Mouse (Mus musculus): ENCODE measurements around the gene Gh. TPM values are rescaled to one million over a fixed set of nuclear protein-coding genes. Genes with fewer than 3 reads are reported as not detected.
A peak's percentile ranks its signal among the peaks of the same experiment; 100 is the strongest.
"Not testable (repeated sequence)": the region's sequence is repeated elsewhere in the genome, so short reads cannot be mapped to it uniquely, and the experiment has no call there.

Gh gene
- total RNA-seq (2017), result not detected in 2 replicates

DNA sequence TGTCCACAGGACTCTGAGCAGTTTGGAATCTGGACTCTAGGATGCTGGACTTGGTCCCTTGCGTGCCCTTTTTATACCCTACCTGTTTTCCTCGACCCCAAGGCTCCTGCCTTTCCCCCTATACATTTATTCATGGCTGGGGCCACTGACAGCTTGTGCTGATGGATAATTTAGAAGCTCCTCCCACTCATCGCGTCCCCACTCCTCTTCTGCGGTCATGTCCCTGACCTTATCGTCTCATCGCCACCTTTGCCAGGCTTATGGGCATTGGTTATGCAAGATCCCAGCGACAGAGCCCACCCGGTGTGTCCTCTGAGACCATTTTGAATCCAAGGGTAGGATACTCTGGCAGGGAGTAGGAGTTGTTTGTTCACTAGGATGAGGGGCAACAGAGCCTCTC lies at the start of gene Gh:
Gene Gh (minus strand): TSS at position 101 of the 400 bp plus-strand sequence.
- no peak for ATAC-seq (replicated peaks in 1 of 2; ENCODE audit: insufficient read depth in 1 of 2, low FRiP score in 2 of 2, low TSS enrichment in 1 of 2, low read depth in 1 of 2, poor library complexity in 2 of 2, severe bottlenecking in 2 of 2)

DNA sequence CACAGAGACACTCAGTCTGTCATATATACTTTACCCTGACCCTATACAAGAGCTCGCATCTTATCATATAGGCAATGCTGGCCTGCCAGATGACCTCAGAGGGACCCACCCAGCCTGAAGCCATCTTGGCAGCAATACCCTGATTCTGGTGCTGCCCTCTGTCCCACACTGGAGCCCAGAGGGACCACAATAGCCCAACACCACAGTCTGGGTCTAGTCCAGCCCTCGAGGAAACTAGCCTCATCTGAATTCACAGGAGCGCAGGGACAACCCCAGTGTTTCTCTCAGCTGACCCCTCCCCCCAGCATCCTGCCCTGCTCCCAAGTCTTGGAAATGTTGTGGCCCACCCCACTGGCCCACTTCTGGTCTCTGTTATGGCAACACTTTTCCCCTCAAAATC lies 49.6 kb upstream of the Gh start:
- no peak for ATAC-seq (replicated peaks in 1 of 2; ENCODE audit: insufficient read depth in 1 of 2, low FRiP score in 2 of 2, low TSS enrichment in 1 of 2, low read depth in 1 of 2, poor library complexity in 2 of 2, severe bottlenecking in 2 of 2)

DNA sequence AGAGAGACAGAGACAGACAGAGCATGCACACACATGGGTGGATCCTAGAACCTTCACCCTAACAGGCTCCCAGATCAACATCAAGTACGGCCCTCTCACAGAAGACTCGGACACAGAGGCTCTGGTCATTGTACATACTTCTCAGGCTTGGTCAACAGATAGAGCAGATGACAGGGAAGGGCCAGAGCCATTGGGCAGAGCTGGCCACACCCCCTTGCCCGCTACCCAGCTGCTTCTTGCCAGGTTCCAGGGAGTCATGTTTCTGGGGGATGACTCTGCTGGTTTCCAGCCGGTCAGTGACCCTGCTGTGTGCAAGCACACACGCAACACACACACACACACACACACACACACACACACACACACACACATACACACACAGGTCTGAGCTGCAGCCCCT lies 49.2 kb upstream of the Gh start:
- no peak for ATAC-seq (replicated peaks in 1 of 2; ENCODE audit: insufficient read depth in 1 of 2, low FRiP score in 2 of 2, low TSS enrichment in 1 of 2, low read depth in 1 of 2, poor library complexity in 2 of 2, severe bottlenecking in 2 of 2)

DNA sequence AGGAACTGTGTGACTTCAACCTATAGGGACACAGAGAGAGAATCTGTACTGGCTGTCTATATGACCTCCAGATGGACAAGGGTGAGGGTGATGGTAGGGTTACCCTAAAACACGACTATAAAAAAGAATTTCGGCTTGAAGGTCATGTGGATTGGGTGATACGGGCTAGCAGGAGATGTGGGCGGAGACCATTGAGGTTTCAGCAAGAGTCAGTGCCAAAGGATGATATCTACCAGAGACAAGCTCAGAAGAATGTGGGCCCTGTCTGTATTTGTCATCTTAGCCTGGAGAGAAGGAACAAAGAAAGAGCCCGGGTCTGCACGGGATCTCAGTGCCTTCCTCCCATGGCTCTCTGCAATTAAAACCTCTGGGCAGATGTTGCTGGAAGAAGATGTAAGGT lies 48.1 kb upstream of the Gh start:
- ATAC-seq (replicated peaks in 1 of 2; ENCODE audit: insufficient read depth in 1 of 2, low FRiP score in 2 of 2, low TSS enrichment in 1 of 2, low read depth in 1 of 2, poor library complexity in 2 of 2, severe bottlenecking in 2 of 2), result no peak

DNA sequence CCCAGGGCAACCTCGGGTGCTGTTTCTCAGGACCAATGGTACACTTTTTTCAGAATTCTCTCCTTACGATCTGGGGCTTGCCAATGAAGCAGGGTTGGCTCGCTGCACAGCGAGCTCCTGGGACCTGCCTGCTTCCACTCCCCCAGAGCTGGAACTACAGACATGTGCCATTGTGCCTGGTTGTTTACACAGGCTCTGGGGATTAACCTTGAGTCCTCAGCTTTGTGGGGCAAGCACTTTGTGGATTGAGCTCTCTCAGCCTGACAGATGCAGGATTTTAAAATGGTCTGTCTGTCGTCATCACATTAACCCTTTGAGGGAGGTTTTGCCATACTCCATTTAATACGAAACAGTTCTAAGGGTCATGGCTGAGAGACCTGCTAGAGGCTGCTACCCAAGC lies 43.2 kb upstream of the Gh start:
- no peak for ATAC-seq (replicated peaks in 1 of 2; ENCODE audit: insufficient read depth in 1 of 2, low FRiP score in 2 of 2, low TSS enrichment in 1 of 2, low read depth in 1 of 2, poor library complexity in 2 of 2, severe bottlenecking in 2 of 2)

DNA sequence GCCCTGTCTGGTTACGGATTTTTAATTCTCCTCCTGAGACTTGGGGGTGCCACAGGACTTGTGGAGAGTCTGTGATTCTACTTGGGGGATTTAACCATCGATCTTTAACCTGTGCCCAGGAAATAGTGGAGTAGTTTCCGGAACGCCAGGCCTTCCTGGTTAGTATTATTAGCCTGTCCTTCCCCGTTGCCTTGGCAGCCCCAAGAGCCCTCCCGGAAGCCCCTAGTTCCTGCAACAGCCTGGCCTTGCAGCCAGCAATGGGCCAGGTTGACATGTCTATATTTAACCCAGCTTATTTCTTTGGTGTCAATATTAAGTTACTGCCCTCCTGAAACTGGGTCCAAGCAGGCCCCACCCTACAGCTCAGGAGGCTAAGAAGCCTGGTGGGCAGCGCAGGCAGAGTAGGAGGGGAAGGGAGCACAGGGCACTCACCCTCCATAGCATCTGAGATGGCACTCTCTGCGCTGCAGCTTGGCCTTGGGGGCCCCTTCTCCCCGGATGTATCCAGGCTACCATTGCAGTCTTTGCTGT lies 39.4 kb upstream of the Gh start:
- peak; percentile 41 to 54; a peak in 3 of 4 replicates for ATAC-seq (replicated peaks in 1 of 2; ENCODE audit: insufficient read depth in 1 of 2, low FRiP score in 2 of 2, low TSS enrichment in 1 of 2, low read depth in 1 of 2, poor library complexity in 2 of 2, severe bottlenecking in 2 of 2)

DNA sequence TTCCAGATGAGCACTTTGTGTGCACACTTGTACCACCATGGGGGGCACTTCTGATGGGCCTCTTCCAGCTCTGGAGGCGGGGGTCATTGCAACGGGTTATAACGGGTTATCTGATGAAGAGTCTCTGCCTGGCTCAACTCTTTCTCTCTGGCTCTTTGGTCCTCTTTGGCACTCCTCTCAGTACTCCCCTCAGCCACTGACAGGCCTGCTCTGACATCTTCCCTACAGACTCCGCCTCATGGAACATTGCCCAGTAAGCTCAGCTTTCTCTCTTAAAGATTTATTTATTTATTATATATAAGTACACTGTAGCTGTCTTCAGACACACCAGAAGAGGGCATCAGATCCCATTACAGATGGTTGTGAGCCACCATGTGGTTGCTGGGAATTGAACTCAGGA lies 37.7 kb upstream of the Gh start:
- ATAC-seq (replicated peaks in 1 of 2; ENCODE audit: insufficient read depth in 1 of 2, low FRiP score in 2 of 2, low TSS enrichment in 1 of 2, low read depth in 1 of 2, poor library complexity in 2 of 2, severe bottlenecking in 2 of 2), result not testable (repeated sequence)

DNA sequence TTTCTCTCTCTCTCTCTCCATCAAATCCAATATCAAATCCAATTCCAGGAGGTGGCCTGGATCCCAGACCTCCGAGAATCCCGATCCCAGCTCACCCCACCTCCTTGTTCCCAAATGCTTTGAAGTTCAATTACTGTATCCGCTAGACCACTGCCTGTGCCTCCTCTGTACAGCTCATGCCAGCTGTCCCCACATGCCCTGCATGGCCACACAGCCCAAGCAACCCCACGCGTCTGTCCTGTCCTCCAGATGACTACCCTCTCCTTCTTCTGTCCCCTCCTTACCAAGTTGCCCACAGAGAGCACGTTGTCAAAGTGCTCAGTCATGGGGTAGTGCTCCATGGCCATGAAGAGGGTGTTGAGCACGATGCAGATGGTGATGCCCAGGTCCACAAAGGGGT lies 37.2 kb upstream of the Gh start:
- ATAC-seq (replicated peaks in 1 of 2; ENCODE audit: insufficient read depth in 1 of 2, low FRiP score in 2 of 2, low TSS enrichment in 1 of 2, low read depth in 1 of 2, poor library complexity in 2 of 2, severe bottlenecking in 2 of 2), result no peak

DNA sequence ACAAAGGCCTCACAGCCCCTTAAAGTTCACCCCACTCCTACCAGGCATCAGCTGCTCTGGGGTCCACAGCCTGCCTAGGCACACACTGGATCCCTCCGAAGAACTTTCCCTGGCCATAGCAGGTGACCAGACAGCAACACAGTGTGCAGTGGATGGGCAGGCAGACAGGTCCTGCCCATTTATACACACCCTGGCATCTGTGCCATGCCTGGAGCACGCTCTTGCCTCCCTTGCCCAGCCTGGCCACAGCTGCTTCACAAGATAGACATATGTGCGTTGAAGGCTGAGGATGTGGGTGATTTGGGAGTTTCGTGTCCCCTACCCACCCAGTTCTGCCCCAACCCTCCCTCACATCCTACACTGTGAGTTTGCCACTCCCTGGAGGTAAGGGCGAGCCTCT lies 36.4 kb upstream of the Gh start:
- no peak for ATAC-seq (replicated peaks in 1 of 2; ENCODE audit: insufficient read depth in 1 of 2, low FRiP score in 2 of 2, low TSS enrichment in 1 of 2, low read depth in 1 of 2, poor library complexity in 2 of 2, severe bottlenecking in 2 of 2)

DNA sequence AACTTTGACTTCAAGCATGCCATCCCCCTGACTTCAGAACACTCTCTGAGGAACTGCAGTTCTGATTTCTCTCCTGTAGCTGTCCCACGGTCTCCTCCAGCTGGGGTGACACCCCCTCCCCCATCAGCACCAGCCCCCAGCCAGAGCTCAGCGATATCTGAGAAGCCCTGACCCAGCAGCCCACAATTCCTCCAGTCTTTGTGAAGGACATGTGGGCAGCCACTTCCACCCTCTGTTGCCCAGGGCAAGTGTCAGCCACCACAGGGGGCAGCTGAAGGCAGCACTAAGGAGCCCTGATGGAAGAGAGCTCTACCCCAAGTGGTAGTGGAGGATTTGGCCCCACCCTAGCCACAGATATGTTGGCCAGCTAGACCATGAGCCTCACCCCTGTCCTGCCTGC lies 32.4 kb upstream of the Gh start:
- peak; percentile 17 to 34; a peak in 2 of 4 replicates for ATAC-seq (replicated peaks in 1 of 2; ENCODE audit: insufficient read depth in 1 of 2, low FRiP score in 2 of 2, low TSS enrichment in 1 of 2, low read depth in 1 of 2, poor library complexity in 2 of 2, severe bottlenecking in 2 of 2)

DNA sequence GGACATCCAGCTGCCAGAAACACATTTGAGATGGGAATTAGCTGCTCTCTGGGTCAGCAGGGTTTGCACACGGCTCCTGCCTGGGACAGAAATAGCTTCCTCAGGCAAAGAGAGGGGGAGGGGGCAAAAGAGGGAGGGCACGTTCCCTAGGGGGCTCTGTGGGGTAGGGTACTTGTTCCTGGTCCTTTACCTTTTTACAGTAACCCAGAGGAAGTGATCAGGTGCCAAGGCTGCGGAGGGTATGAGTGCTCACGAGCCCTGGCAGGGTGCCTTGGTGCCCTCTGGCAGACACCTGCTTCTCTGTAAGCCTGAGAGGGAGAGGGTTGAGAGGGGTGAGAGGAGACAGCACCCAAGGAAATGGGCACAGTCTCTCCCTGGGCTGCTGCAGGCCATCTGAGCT lies 30.8 kb upstream of the Gh start:
- 0 out of 4 replicates have a peak, but pooled peaks of 1 of the 2 experiments have one; percentile 8 for ATAC-seq (replicated peaks in 1 of 2; ENCODE audit: insufficient read depth in 1 of 2, low FRiP score in 2 of 2, low TSS enrichment in 1 of 2, low read depth in 1 of 2, poor library complexity in 2 of 2, severe bottlenecking in 2 of 2)

DNA sequence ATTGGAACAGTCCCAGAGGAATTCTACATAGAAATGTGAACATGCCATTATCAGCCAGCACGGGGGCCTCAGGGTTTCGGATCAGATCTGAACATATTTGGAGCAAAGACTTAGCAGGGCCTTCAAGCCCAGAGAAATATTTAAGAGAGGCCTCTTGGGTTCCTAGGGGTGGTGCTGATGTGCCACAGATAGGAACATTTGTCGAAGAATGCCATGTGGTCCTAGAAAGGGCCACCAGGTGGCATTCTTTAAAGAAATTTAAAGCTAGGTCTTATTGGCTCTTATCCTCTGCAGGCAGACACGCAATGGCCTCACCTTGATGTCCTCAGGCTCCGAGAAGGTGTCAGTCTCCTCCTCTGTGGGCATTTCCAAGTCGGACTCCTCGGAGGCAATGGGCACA lies 28.0 kb upstream of the Gh start:
- ATAC-seq (replicated peaks in 1 of 2; ENCODE audit: insufficient read depth in 1 of 2, low FRiP score in 2 of 2, low TSS enrichment in 1 of 2, low read depth in 1 of 2, poor library complexity in 2 of 2, severe bottlenecking in 2 of 2), result peak; percentile 65 to 70; a peak in 3 of 4 replicates

DNA sequence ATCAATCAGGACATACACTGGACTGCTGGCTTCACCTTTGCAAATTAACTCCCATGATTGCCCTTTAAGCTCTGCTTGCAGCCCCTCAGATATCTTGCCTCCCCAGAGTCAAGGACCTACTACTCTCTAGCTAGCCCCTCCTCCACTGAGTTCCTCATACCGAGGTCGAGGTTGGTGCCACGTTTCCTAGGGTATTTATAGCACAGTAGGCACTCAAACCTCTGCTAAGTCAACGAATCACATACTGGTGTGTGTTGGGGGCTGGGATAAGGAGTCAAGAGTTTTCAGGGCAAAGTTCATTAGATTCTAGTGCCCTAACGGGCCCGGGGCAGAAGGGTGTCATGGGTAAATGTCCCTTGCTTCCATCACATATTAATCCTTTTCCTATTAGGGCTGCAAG lies 27.5 kb upstream of the Gh start:
- ATAC-seq (replicated peaks in 1 of 2; ENCODE audit: insufficient read depth in 1 of 2, low FRiP score in 2 of 2, low TSS enrichment in 1 of 2, low read depth in 1 of 2, poor library complexity in 2 of 2, severe bottlenecking in 2 of 2), result no peak

DNA sequence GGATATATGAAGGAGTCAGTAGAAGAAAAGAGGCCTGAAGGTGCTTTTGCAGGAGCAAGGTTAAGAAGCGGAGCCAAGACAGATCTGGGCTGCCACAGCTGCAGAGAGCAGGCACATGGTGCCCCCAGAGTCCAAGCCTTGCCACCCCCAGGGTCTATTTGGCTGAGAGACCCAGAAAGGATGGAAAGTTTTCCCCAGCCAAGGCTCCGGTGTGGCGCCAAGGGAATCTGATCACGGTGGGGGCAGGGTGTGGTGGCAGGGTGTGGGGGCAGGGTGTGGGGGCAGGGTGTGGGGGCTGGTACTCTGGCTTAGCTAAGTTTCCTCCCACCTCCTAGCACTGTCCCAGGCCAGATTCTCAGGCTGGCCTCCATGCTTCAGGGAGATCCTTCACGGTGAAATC lies 26.9 kb upstream of the Gh start:
- no peak for ATAC-seq (replicated peaks in 1 of 2; ENCODE audit: insufficient read depth in 1 of 2, low FRiP score in 2 of 2, low TSS enrichment in 1 of 2, low read depth in 1 of 2, poor library complexity in 2 of 2, severe bottlenecking in 2 of 2)

DNA sequence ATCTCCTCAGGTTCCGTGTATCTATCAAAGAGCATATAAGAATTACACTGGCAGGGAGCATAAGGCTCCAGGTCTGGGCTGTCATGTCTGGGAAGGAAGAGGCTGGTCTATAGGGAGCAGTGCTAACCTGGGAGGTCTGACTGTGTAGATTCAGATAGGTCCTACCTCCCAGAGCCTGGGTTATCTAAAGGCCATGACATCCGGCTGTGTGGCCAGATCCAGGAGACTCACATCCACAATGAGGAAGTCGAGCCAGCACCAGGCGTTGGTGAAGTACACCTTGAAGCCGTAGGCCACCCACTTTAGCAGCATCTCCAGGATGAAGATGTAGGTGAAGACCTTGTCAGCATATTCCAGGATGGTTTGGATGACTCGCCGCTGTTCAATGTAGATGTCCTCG lies 24.8 kb upstream of the Gh start:
- no peak for ATAC-seq (replicated peaks in 1 of 2; ENCODE audit: insufficient read depth in 1 of 2, low FRiP score in 2 of 2, low TSS enrichment in 1 of 2, low read depth in 1 of 2, poor library complexity in 2 of 2, severe bottlenecking in 2 of 2)

DNA sequence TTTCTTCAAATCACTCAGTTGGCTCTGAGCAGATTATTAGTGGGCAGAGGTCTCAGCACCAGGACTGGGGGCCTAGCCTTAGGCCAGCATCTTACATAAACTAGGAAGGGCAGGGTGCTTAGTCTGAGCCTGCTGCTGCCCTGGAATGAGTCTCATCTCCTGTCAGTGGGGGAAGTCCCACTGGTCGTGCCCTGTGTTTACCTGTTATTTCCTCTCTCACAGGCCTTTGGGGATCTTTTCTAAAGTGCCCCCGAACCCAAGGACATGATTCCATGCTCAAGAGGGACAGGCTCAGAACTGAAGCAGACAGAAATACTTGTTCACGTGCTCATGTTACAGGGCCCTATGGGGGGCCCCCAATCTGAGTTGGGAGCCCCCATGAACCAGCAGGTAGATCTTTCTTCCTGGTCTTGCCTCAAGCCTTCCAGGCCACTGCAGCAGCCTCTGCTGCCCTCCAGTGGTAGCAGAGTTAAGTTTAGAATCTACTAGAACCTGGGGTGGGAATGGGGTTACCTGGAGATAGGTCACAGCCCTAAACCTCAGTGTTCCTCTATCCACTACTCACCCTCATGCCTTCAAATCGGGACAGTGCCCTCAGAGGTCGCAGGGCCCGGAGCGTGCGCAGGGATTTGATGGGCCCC lies 24.0 kb upstream of the Gh start:
- peak; percentile 56 to 73; a peak in 3 of 4 replicates for ATAC-seq (replicated peaks in 1 of 2; ENCODE audit: insufficient read depth in 1 of 2, low FRiP score in 2 of 2, low TSS enrichment in 1 of 2, low read depth in 1 of 2, poor library complexity in 2 of 2, severe bottlenecking in 2 of 2)

DNA sequence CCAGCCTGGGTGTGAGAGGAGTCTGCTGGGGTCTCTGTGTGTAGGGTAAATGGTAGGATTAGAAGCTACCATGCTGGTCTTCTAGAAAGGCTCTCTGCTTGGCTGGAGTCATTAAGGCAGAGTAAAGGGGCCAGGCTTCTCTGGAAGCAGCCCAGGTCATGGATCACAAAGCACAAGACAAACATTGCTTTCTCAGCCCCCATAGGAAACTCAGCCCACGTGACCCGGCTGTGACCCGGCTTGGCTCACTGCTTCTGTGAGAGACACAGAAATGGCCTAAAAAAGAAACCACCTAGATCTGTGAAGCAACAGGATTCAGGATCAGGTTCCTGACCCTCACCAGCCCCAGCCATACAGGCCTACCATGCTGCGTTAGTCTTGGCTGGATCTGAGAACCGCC lies 23.2 kb upstream of the Gh start:
- ATAC-seq (replicated peaks in 1 of 2; ENCODE audit: insufficient read depth in 1 of 2, low FRiP score in 2 of 2, low TSS enrichment in 1 of 2, low read depth in 1 of 2, poor library complexity in 2 of 2, severe bottlenecking in 2 of 2), result no peak

DNA sequence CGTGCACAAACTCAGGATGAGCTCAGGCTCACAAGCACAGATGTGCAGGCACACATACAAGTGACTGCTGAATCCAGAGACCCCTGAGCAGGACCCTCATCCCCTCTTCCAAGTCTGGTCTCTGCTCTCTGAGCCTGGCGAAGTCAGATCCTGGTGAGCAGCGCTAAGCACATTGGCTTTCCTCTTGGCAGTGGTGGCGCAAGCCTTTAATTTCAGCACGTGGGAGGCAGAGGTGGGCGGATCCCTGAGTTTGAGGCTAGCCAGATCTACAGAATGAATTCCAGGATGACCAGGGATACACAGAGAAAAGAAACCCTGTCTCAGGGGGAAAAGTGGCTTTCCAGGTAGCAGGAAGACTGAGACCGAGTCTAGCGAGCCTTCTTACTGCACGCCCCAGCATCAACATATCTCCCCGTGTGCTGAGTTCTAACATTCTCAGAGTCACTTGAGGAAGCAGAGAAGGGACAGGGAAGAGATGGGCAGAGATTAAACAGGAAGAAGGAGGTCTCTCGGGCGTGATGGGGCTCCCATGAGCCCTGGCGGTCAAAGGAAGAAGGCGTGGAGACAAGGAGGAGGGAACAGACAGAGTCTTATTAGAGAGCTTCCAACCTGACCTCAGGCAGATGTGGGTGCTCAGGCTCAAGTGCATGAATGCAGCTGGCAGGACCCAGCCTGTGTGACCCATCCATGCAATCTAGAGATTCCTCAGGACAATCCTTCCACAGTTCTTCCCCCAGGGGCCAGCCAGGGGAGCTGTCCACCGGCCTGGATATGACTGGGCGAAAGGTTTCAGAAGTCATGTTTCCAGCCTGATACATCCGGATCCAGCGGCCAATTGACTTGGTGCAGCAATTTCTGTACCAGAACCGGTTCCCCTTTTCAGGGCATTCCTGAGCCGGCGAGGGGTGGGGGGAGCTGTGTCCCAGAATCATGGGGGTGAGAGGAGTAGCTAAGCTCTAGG lies 17.0 kb upstream of the Gh start:
- ATAC-seq (replicated peaks in 1 of 2; ENCODE audit: insufficient read depth in 1 of 2, low FRiP score in 2 of 2, low TSS enrichment in 1 of 2, low read depth in 1 of 2, poor library complexity in 2 of 2, severe bottlenecking in 2 of 2), result no peak
